Mouse (Mus musculus): Measurements from ENCODE around the gene Ubxn10.

The Ubxn10 gene

GRCm38 (mm10) chr4:138701111-138701510 lies 35.9 kb downstream of the Ubxn10 start:
- no peak for DNase-seq (ENCODE audit: low spot score)

GRCm38 (mm10) chr4:138700184-138700982 lies 36.6 kb downstream of the Ubxn10 start:
- DNase-seq (ENCODE audit: low spot score) = peak; percentile 18

- no peak for DNase-seq (ENCODE audit: low spot score)
Measured at GRCm38 (mm10) chr4:138698296-138698695, 38.7 kb downstream of the Ubxn10 start.

DNA sequence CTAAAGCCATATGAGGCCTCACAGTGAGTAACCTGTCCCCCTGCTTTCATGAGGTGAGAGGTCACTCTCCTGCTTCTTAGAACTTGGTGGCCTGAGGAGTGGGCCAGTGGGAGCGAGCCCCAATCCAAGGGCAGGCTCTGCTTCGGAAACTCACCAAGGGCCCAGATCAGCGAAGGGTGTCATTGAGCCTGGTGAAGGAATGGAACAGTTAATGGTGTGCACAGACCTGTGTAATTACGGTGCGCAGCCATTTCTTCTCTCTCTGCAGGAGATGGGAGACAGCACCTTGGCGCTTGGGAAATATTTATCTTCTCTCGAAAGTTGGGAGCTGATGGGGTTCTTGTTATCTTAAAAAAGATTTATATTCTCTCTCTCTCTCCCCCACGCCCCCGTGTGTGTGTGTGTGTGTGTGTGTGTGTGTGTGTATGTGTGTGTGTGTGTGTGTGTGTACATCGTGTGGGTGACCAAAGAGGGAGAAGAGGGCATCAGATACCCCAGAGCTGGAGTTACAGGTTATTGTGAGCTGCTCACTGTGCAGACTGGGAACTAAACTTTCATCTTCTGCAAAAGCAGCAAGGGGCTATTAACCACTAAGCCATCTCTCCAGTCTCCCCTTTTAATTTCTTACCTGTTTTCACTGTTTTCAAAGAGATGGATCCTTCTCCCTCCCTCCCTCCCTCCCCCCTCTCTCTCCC lies 39.7 kb downstream of the Ubxn10 start:
- no peak for DNase-seq (ENCODE audit: low spot score)

GRCm38 (mm10) chr4:138696720-138697119 lies 40.2 kb downstream of the Ubxn10 start:
- no peak for DNase-seq (ENCODE audit: low spot score)

DNA sequence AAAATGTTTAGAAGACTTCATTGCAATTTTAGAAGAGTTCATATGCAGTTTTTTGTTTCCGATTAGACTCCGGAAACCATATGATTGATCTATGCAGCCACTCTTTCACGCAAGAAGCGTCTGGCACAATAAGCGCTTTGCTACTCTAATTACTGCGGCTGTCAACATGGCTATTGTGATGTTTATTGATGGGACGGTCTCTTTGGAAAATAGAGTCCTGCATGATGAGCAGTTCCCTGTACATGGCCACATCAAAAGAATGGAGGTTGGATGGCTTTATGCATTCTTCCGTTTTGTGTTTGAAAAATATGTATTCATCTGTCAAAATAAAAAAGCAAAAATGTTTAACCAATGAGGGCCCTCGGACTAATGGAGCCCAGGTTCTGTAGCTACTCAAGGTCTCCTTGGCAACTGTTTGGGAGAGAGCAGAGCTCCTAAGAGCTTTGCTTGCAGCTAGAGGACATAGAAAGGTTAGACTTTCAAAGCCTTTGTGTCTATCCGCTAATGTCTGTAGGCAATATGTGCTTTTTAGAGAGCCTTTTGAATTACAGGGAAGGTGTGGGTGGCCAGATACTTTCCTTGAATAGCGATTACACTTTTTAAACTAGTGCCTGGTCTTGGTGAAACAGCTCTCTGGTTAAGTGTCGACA lies 43.8 kb downstream of the Ubxn10 start:
- DNase-seq (ENCODE audit: low spot score) = no peak

DNA sequence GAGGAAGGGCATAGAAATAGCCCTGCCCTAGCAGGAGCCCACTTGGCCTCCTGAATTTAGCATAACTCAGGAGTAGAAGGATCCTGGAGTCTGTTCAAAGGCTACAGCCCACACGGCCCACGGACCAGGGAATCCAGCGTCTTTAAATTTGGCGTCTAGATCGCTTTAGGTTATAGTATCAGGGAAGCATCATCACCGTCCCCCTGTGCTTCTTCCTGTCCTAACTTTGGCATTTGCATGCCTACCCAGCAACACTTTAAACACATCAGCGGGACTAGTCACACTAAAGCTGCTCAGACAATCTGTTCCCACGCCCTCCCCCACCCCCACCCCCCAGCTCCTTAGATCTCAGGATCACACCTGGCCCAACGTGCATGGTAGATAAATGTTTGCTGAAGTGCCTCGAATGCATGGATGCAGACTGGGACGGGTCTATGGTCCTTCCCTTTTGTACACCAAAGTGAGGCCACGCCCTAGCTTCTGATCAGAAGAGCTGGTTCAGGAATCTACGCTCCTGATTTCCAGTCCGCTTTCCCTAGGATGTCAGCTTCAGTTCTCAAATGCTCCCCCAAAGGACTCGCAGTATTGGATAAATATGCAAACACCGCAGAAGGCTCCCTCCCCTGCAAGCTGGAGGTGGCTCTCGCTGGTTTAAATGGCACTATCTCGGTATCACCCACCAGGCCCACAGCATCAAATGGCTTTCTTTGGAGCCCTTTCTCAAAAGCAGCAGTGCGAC lies 45.4 kb downstream of the Ubxn10 start:
- no peak for DNase-seq (ENCODE audit: low spot score)

DNA sequence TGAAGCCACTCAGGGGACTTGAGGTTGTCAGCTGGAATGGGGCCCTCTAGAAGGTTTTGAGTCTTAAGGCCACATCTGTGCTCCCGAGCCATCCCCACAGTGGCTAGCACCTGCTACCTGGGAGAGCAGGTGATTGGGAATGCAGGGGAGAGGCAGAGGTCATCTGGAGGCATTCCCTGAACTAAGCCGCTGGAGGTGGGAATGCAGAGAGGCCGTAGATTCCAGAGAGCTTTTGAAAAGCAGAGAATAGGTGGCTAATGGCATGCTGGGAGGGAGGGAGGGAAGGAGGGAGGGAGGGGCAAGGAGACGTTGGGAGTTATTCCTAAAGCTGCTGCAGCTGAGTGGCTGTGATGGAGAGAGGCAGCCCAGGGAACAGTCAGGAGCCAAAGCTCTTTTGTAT lies 46.4 kb downstream of the Ubxn10 start:
- no peak for DNase-seq (ENCODE audit: low spot score)

- DNase-seq (ENCODE audit: low spot score) = no peak
Measured at GRCm38 (mm10) chr4:138689094-138689512, 47.9 kb downstream of the Ubxn10 start.

- no peak for DNase-seq (ENCODE audit: low spot score)
Measured at GRCm38 (mm10) chr4:138685813-138686212, 51.2 kb downstream of the Ubxn10 start.

GRCm38 (mm10) chr4:138682760-138683159 lies 54.2 kb downstream of the Ubxn10 start:
- no peak for DNase-seq (ENCODE audit: low spot score)

- DNase-seq (ENCODE audit: low spot score) = no peak
Measured at GRCm38 (mm10) chr4:138680124-138680523, 56.8 kb downstream of the Ubxn10 start.

GRCm38 (mm10) chr4:138677579-138677978 lies 59.4 kb downstream of the Ubxn10 start:
- no peak for DNase-seq (ENCODE audit: low spot score)

- DNase-seq (ENCODE audit: low spot score) = no peak
Measured at GRCm38 (mm10) chr4:138676480-138676879, 60.5 kb downstream of the Ubxn10 start.

- no peak for DNase-seq (ENCODE audit: low spot score)
Measured at GRCm38 (mm10) chr4:138672160-138672559, 64.8 kb downstream of the Ubxn10 start.

GRCm38 (mm10) chr4:138670093-138670889 lies 66.7 kb downstream of the Ubxn10 start:
- DNase-seq (ENCODE audit: low spot score) = no peak

GRCm38 (mm10) chr4:138666521-138666920 lies 70.4 kb downstream of the Ubxn10 start:
- DNase-seq (ENCODE audit: low spot score) = no peak

DNA sequence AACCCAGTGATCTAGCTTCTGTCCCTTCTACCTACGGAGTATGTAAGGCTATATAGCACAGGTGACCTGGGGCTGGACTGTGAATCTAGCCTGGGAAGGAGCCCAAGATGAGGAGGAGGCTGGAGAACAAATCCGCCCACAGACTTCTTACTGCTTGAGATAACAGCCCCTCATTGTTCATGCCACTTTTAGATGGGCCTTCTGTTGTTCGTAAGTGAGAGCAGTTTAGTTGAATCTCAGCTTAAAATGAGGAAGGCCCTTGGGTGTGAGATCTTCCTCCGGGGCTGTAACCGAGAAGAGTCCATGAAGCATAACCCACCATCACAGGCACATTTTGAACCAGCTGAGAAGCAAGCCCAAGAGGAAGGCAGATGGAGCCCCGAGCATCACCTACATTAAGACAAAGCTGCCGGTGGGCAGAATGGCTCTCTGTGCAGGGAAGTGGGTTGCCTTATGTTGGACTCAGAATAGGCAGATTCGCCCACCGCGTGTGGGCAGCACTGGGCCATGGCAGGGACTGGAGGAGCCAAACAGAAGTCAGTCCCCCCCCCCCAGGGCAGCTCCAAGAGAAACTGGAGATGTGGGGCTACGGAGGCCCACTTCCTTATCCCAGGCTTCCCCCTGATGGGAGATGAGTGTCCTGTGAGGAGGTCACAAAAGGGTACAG lies 76.9 kb downstream of the Ubxn10 start:
- DNase-seq (ENCODE audit: low spot score) = no peak

Data from c-Kit-positive CD71-positive TER-119-positive erythroid progenitor cells, embryonic 14.5 days (primary cell).